Mouse (Mus musculus) MEL-GATA-1-ER (cell line): ENCODE data around the gene Hexim1.

Experiments
- DNase-seq: peaks from one replicate; pipeline ENCODE4 v3.0.0-alpha.2; 2012; ENCODE audit warnings: low read depth; ENCODE audit errors: extremely low read depth

Gene Hexim1

GRCm38 (mm10) chr11:103116008-103116818 lies at the start of gene Hexim1:
Gene Hexim1, plus strand, starts transcription at chr11:103116231.
- DNase-seq, result peak; percentile 98

GRCm38 (mm10) chr11:103067051-103067361 lies 49.0 kb upstream of the Hexim1 start:
- no peak for DNase-seq

- DNase-seq, result no peak
These were observed 48.5 kb upstream of the Hexim1 start for GRCm38 (mm10) chr11:103067457-103068001.

GRCm38 (mm10) chr11:103068272-103068671 lies 47.8 kb upstream of the Hexim1 start:
- DNase-seq, result no peak

GRCm38 (mm10) chr11:103068884-103069283 lies 47.1 kb upstream of the Hexim1 start:
- no peak for DNase-seq

- DNase-seq, result no peak
These were observed 46.3 kb upstream of the Hexim1 start for GRCm38 (mm10) chr11:103069731-103070130.

GRCm38 (mm10) chr11:103070322-103070880 lies 45.6 kb upstream of the Hexim1 start:
- no peak for DNase-seq

- DNase-seq, result no peak
These were observed 42.4 kb upstream of the Hexim1 start for GRCm38 (mm10) chr11:103073671-103074070.

- DNase-seq, result no peak
These were observed 41.8 kb upstream of the Hexim1 start for GRCm38 (mm10) chr11:103074121-103074650.

- no peak for DNase-seq
These were observed 41.2 kb upstream of the Hexim1 start for GRCm38 (mm10) chr11:103074796-103075323.

GRCm38 (mm10) chr11:103076010-103076409 lies 40.0 kb upstream of the Hexim1 start:
- DNase-seq, result no peak

- no peak for DNase-seq
These were observed 39.5 kb upstream of the Hexim1 start for GRCm38 (mm10) chr11:103076581-103076980.

- no peak for DNase-seq
These were observed 37.9 kb upstream of the Hexim1 start for GRCm38 (mm10) chr11:103078131-103078530.

GRCm38 (mm10) chr11:103080323-103081091 lies 35.5 kb upstream of the Hexim1 start:
- DNase-seq, result no peak

- DNase-seq, result no peak
These were observed 34.4 kb upstream of the Hexim1 start for GRCm38 (mm10) chr11:103081631-103082030.

- no peak for DNase-seq
These were observed 22.7 kb upstream of the Hexim1 start for GRCm38 (mm10) chr11:103093306-103093705.

- DNase-seq, result no peak
These were observed 21.9 kb upstream of the Hexim1 start for GRCm38 (mm10) chr11:103093862-103094833.

GRCm38 (mm10) chr11:103095107-103095670 lies 20.8 kb upstream of the Hexim1 start:
- DNase-seq, result no peak

- no peak for DNase-seq
These were observed 20.2 kb upstream of the Hexim1 start for GRCm38 (mm10) chr11:103095801-103096200.
